Mouse (Mus musculus) lung, embryonic 14.5 days (tissue): ENCODE data around the gene Ankrd55. TPM values are rescaled to one million over a fixed set of nuclear protein-coding genes. Genes with fewer than 3 reads are reported as not detected.

Experiments used
- ATAC-seq: fragments of 200-750 bp; cut with Nextera tagmentation; 2 replicates; pipeline ENCODE4 v1.8.0; 2017; ENCODE audit warnings: mild to moderate bottlenecking, moderate TSS enrichment, moderate library complexity; ENCODE audit not compliant: insufficient read depth
- DNase-seq: peaks from one replicate; pipeline ENCODE4 v3.0.0-alpha.2; 2015
- H3K27ac ChIP-seq: fragments of 300-500 bp; sonication (generic); 2 replicates; pipeline ENCODE4 v1.5.1; 2014; ENCODE audit warnings: low read depth, mild to moderate bottlenecking, moderate library complexity
- H3K27me3 ChIP-seq: fragments of 300-500 bp; sonication (generic); 2 replicates; pipeline ENCODE4 v1.6.1; 2014; ENCODE audit warnings: low read length, control low read depth; ENCODE audit not compliant: insufficient read depth
- H3K36me3 ChIP-seq: fragments of 300-500 bp; sonication (generic); 2 replicates; pipeline ENCODE4 v1.6.1; 2014; ENCODE audit warnings: control low read depth; ENCODE audit not compliant: insufficient read depth
- H3K4me1 ChIP-seq: fragments of 300-500 bp; sonication (generic); 2 replicates; pipeline ENCODE4 v1.6.1; 2014; ENCODE audit warnings: antibody characterized with exemption, control low read depth; ENCODE audit not compliant: insufficient read depth
- H3K4me2 ChIP-seq: fragments of 300-500 bp; sonication (generic); 2 replicates; pipeline ENCODE4 v1.6.1; 2014; ENCODE audit warnings: mild to moderate bottlenecking
- H3K4me3 ChIP-seq: fragments of 300-500 bp; sonication (generic); 2 replicates; pipeline ENCODE4 v1.5.1; 2014; ENCODE audit warnings: low read depth, low read length
- H3K9ac ChIP-seq: fragments of 300-500 bp; sonication (generic); 2 replicates; pipeline ENCODE4 v1.6.1; 2014
- H3K9me3 ChIP-seq: fragments of 300-500 bp; sonication (generic); 2 replicates; pipeline ENCODE4 v1.6.1; 2016; ENCODE audit warnings: low read depth, low read length, control low read depth
- CTCF ChIP-seq: IDR thresholded peaks from 2 replicates; pipeline ENCODE4 v1.5.1; 2016; ENCODE audit warnings: antibody characterized with exemption, low read depth
- WGBS: fragments of 180-500 bp; shearing (Covaris S2); extraction: QIAGEN DNeasy Blood & Tissue Kit; methylation state at CpG from one replicate; pipeline ENCODE4 v1.1.7; 2014; 5-methylcytosine and 5-hydroxymethylcytosine counted together
- polyA plus RNA-seq: library from polyadenylated mRNA; unstranded; fragments of >200 nt; fragmentation: Nextera tagmentation; extraction: Ambion mirVana; gene quantifications from 2 replicates; pipeline ENCODE4 v1.2.1, GENCODE M21; 2014

Ankrd55 gene
- polyA plus RNA-seq, 1 experiment from 2014 or later: 0.18 TPM

- no peak for ATAC-seq
- no peaks in the 10 kb centered on the region for H3K9me3 ChIP-seq
- no peaks in the 10 kb centered on the region for H3K36me3 ChIP-seq
- H3K4me2 ChIP-seq: no peak overlapping the region
- H3K27me3 ChIP-seq: no peaks in the 10 kb centered on the region
- 96% methylated on average over 1 of the region's 1 CpGs for WGBS
- no peak overlapping the region for H3K9ac ChIP-seq
- no peak overlapping the region for H3K4me3 ChIP-seq
- no peak overlapping the region for H3K27ac ChIP-seq
- no peak for TF ChIP-seq CTCF
- H3K4me1 ChIP-seq: no peaks in the 10 kb centered on the region
- DNase-seq: no peak
Observed at GRCm38 (mm10) chr13:112348250-112348649, 60.0 kb downstream of the Ankrd55 start.

GRCm38 (mm10) chr13:112348896-112349484, 60.7 kb downstream of the Ankrd55 start:
- WGBS: 87% methylated on average over 14 of the region's 14 CpGs
- H3K4me2 ChIP-seq: no peak overlapping the region
- TF ChIP-seq CTCF: no peak
- H3K27me3 ChIP-seq: no peaks in the 10 kb centered on the region
- no peaks in the 10 kb centered on the region for H3K36me3 ChIP-seq
- H3K9me3 ChIP-seq: no peaks in the 10 kb centered on the region
- no peak overlapping the region for H3K27ac ChIP-seq
- H3K4me3 ChIP-seq: no peak overlapping the region
- H3K9ac ChIP-seq: no peak overlapping the region
- H3K4me1 ChIP-seq: no peaks in the 10 kb centered on the region
- DNase-seq: no peak
- no peak for ATAC-seq

- H3K4me3 ChIP-seq: no peak overlapping the region
- no peak for DNase-seq
- H3K4me2 ChIP-seq: no peak overlapping the region
- no peaks in the 10 kb centered on the region for H3K36me3 ChIP-seq
- no peak overlapping the region for H3K9ac ChIP-seq
- no peak overlapping the region for H3K27ac ChIP-seq
- no peak for ATAC-seq
- no peaks in the 10 kb centered on the region for H3K9me3 ChIP-seq
- no peaks in the 10 kb centered on the region for H3K27me3 ChIP-seq
- 92% methylated on average over 7 of the region's 7 CpGs for WGBS
- no peak for TF ChIP-seq CTCF
- no peaks in the 10 kb centered on the region for H3K4me1 ChIP-seq
Observed at GRCm38 (mm10) chr13:112349500-112349899, 61.2 kb downstream of the Ankrd55 start.

- no peak for ATAC-seq
Observed at GRCm38 (mm10) chr13:112351943-112352342, 63.7 kb downstream of the Ankrd55 start.

GRCm38 (mm10) chr13:112354109-112354867, 66.0 kb downstream of the Ankrd55 start:
- Histone ChIP-seq H3K4me2 (no peak overlapping the region), H3K9me3 (no peaks in the 10 kb centered on the region), H3K27ac (no peak overlapping the region), H3K4me1 (no peaks in the 10 kb centered on the region), H3K36me3 (no peaks in the 10 kb centered on the region), H3K9ac (no peak overlapping the region), H3K27me3 (no peaks in the 10 kb centered on the region), H3K4me3 (no peak overlapping the region)
- ATAC-seq (no peak; the same call in 1 of the 2 replicates), DNase-seq (peak; percentile 33)
- TF ChIP-seq CTCF: no peak
- whole genome bisulfite sequencing: 39% methylated on average over 6 of the region's 6 CpGs

More at GRCm38 (mm10) chr13:112351943-112352342, 63.7 kb downstream of the Ankrd55 start:
- Histone ChIP-seq H3K4me1 (no peaks in the 10 kb centered on the region), H3K4me2 (no peak overlapping the region), H3K9ac (no peak overlapping the region), H3K27ac (no peak overlapping the region), H3K9me3 (no peaks in the 10 kb centered on the region), H3K36me3 (no peaks in the 10 kb centered on the region), H3K4me3 (no peak overlapping the region), H3K27me3 (no peaks in the 10 kb centered on the region)
- TF ChIP-seq CTCF: no peak
- DNase-seq: peak; percentile 18
- 38% methylated on average over 8 of the region's 8 CpGs for whole genome bisulfite sequencing

- no peak overlapping the region for H3K9ac ChIP-seq
- no peak overlapping the region for H3K4me3 ChIP-seq
- H3K4me1 ChIP-seq: no peaks in the 10 kb centered on the region
- H3K9me3 ChIP-seq: no peaks in the 10 kb centered on the region
- ATAC-seq (no peak), DNase-seq (no peak)
- no peak overlapping the region for H3K4me2 ChIP-seq
- H3K27ac ChIP-seq: no peak overlapping the region
- no peak for TF ChIP-seq CTCF
- no peaks in the 10 kb centered on the region for H3K36me3 ChIP-seq
- 75% methylated on average over 10 of the region's 10 CpGs for WGBS
- H3K27me3 ChIP-seq: no peaks in the 10 kb centered on the region
Observed at GRCm38 (mm10) chr13:112354958-112355357, 66.7 kb downstream of the Ankrd55 start.

GRCm38 (mm10) chr13:112355794-112356486, 67.7 kb downstream of the Ankrd55 start:
- 80% methylated on average over 20 of the region's 20 CpGs for WGBS
- TF ChIP-seq CTCF: no peak
- ATAC-seq: no peak

More at GRCm38 (mm10) chr13:112355794-112356486, 67.7 kb downstream of the Ankrd55 start:
- Histone ChIP-seq H3K9ac (no peak overlapping the region), H3K27me3 (no peaks in the 10 kb centered on the region), H3K4me1 (no peaks in the 10 kb centered on the region), H3K9me3 (no peaks in the 10 kb centered on the region), H3K36me3 (no peaks in the 10 kb centered on the region), H3K4me2 (no peak overlapping the region), H3K27ac (no peak overlapping the region), H3K4me3 (no peak overlapping the region)
- no peak for DNase-seq
